Mouse (Mus musculus): Measurements from ENCODE around the gene Lrrc4. TPM values are rescaled to one million over a fixed set of nuclear protein-coding genes. Genes with fewer than 3 reads are reported as not detected.

The Lrrc4 gene
- polyA plus RNA-seq, 1 experiment: 0.53 TPM

DNA sequence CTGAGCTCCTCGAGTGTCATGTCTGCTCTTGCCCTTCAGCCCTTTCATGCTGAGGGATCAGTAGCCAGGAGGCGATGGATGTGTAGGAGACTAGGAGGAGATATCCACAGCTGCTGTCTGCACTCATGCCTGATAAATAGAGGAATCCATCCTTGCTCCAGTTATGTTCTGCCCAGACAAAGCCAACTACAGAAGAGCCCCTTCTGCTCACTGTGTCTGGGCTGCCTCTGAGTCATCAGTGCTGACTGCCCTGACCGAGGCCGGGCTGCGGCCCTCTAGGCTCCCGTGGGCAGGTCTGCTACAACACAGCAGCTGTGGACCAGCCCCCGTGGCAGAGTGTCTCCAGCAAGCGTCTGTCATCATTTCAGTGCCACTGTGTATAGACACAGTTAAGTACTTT lies 30.8 kb upstream of the Lrrc4 start:
- 86% methylated on average over 8 of the region's 8 CpGs for WGBS
- H3K27ac ChIP-seq (ENCODE audit: insufficient read depth, low read length): no peak overlapping the region
- no peaks in the 10 kb centered on the region for H3K4me1 ChIP-seq (ENCODE audit: control insufficient read depth, insufficient read depth, insufficient read length)
- no peaks in the 10 kb centered on the region for H3K36me3 ChIP-seq (ENCODE audit: control insufficient read depth, insufficient read depth, low read length)
- H3K27me3 ChIP-seq (ENCODE audit: control insufficient read depth, insufficient read depth, low read length): no peaks in the 10 kb centered on the region
- TF ChIP-seq CTCF (IDR thresholded peaks at IDR 0.05; ENCODE audit: extremely low read depth, insufficient read depth, insufficient read length, insufficient replicate concordance) (no peak), POLR2A (IDR thresholded peaks at IDR 0.05; ENCODE audit: low read depth, low read length) (no peak)
- no peak for DNase-seq (ENCODE audit: low read depth in 1 of 2, low spot score in 2 of 2)
- no peak overlapping the region for H3K4me3 ChIP-seq (ENCODE audit: extremely low read depth, insufficient read depth, insufficient read length)

DNA sequence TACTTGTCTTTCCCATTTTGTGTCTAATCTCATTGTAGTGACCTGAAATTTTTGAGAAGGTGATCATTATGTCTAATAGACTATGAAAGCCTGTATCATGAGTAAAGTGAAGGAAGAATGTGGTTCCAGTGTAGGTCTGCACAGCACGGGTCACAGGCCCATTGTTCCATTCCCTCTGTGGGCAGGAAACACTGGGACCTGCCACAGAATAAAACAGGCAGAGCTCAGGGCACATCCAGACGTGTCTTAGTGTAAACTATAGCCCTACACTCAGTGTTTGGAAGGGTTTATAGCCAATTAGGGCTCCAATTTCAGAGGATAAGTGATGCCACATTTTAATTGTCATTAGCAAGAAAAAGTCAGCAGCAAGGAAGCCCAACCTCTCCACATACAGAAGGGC lies 29.4 kb upstream of the Lrrc4 start:
- TF ChIP-seq POLR2A (IDR thresholded peaks at IDR 0.05; ENCODE audit: low read depth, low read length) (no peak), CTCF (IDR thresholded peaks at IDR 0.05; ENCODE audit: extremely low read depth, insufficient read depth, insufficient read length, insufficient replicate concordance) (no peak)
- Histone ChIP-seq H3K4me3 (ENCODE audit: extremely low read depth, insufficient read depth, insufficient read length) (no peak overlapping the region), H3K27me3 (ENCODE audit: control insufficient read depth, insufficient read depth, low read length) (no peaks in the 10 kb centered on the region), H3K4me1 (ENCODE audit: control insufficient read depth, insufficient read depth, insufficient read length) (no peaks in the 10 kb centered on the region), H3K36me3 (ENCODE audit: control insufficient read depth, insufficient read depth, low read length) (no peaks in the 10 kb centered on the region), H3K27ac (ENCODE audit: insufficient read depth, low read length) (no peak overlapping the region)
- 76% methylated on average over 2 of the region's 2 CpGs for WGBS
- no peak for DNase-seq (ENCODE audit: low read depth in 1 of 2, low spot score in 2 of 2)

DNA sequence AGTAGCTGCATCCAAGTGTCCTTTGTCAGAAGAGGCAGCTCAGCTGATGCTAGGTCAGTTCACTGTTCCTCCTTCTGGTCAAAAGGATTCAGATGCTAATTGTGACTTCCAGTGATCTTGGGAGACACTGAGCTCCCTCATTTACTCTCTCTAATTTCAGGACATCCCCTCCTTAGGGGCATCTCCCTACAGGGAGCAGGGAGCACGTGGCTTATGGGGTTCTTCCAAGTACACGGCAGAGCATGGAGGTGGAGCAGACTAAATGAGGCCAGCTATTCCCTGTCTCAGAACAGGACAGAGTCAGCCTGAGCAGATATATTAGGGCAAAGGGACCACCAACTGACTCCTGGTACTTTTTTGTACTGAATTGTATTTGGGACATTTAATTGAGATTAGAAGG lies 28.9 kb upstream of the Lrrc4 start:
- Histone ChIP-seq H3K36me3 (ENCODE audit: control insufficient read depth, insufficient read depth, low read length) (no peaks in the 10 kb centered on the region), H3K27me3 (ENCODE audit: control insufficient read depth, insufficient read depth, low read length) (no peaks in the 10 kb centered on the region), H3K4me1 (ENCODE audit: control insufficient read depth, insufficient read depth, insufficient read length) (no peaks in the 10 kb centered on the region), H3K27ac (ENCODE audit: insufficient read depth, low read length) (no peak overlapping the region), H3K4me3 (ENCODE audit: extremely low read depth, insufficient read depth, insufficient read length) (no peak overlapping the region)
- no peak for TF ChIP-seq CTCF (IDR thresholded peaks at IDR 0.05; ENCODE audit: extremely low read depth, insufficient read depth, insufficient read length, insufficient replicate concordance)
- no peak for TF ChIP-seq POLR2A (IDR thresholded peaks at IDR 0.05; ENCODE audit: low read depth, low read length)
- WGBS: 95% methylated on average over 2 of the region's 2 CpGs
- no peak for DNase-seq (ENCODE audit: low read depth in 1 of 2, low spot score in 2 of 2)

DNA sequence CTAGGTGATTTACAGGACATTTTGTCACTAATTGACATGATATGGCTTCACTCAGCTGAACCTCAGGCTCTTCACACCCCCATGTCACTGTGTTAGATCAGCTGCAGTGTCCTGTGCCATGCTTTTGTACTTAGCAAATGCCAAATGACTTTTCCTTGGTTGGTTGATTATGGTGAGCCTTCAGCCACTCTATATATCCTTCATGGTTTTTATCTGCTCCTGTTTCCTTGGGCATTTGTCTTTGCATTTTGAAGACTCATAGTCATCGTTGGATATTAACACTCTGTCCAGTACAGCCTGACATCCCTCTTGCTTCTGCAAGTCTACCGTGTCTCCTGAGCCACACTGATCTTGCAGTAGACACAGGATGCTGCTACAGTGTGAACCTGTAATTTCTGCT lies 27.5 kb upstream of the Lrrc4 start:
- no peak overlapping the region for H3K27ac ChIP-seq (ENCODE audit: insufficient read depth, low read length)
- H3K4me1 ChIP-seq (ENCODE audit: control insufficient read depth, insufficient read depth, insufficient read length): no peaks in the 10 kb centered on the region
- WGBS: 85% methylated on average over 2 of the region's 2 CpGs
- DNase-seq (ENCODE audit: low read depth in 1 of 2, low spot score in 2 of 2): no peak
- no peak overlapping the region for H3K4me3 ChIP-seq (ENCODE audit: extremely low read depth, insufficient read depth, insufficient read length)
- TF ChIP-seq POLR2A (IDR thresholded peaks at IDR 0.05; ENCODE audit: low read depth, low read length) (no peak), CTCF (IDR thresholded peaks at IDR 0.05; ENCODE audit: extremely low read depth, insufficient read depth, insufficient read length, insufficient replicate concordance) (no peak)
- no peaks in the 10 kb centered on the region for H3K36me3 ChIP-seq (ENCODE audit: control insufficient read depth, insufficient read depth, low read length)
- no peaks in the 10 kb centered on the region for H3K27me3 ChIP-seq (ENCODE audit: control insufficient read depth, insufficient read depth, low read length)

DNA sequence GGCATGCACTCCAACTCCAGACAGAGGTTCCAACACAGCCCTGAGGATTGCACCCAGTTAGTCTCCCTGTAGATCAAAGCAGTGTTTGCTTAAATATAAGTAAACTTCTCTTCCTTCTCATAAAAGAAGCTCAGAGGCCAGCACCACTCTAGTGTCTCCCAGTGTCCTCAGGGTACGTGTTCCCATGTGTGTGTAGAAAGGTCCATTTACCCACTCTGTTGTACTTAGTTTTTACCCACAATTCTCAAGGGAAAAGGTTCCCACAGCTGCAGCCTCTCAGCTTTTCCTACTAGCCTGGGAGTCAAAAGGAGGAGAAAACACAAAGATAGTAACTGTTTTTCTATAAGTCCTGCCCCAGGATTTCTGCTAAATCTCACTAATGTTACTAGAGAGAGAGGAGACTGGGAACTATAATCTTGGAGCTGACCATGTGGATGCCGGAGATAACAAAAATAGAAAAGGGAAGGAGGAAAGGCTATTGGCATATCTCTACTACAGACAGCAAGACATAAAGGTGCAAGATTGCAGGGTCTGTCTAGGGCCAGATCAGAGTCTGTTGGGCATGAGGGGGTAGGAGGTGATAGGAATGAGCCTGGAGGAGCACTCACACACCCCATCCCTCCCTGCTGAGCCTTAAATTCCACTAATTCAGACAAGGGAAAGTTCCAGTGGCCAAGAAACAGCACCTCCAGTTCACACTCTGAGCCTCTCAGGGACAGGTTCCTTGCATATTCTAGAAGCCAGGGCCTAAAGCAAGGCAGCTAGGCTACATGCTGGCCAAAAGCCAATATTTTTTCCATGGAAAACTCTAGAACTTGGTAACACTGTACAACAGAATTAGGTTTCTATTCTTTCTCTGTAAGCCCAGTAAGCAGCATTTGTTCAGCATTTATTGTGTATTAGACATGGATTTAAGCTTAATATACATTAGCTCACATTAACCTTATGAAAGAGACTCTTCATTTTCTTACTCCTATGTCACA lies 25.9 kb upstream of the Lrrc4 start:
- H3K27ac ChIP-seq (ENCODE audit: insufficient read depth, low read length): no peak overlapping the region
- no peak for TF ChIP-seq CTCF (IDR thresholded peaks at IDR 0.05; ENCODE audit: extremely low read depth, insufficient read depth, insufficient read length, insufficient replicate concordance)
- TF ChIP-seq POLR2A (IDR thresholded peaks at IDR 0.05; ENCODE audit: low read depth, low read length): no peak
- WGBS: 59% methylated on average over 2 of the region's 2 CpGs

DNA sequence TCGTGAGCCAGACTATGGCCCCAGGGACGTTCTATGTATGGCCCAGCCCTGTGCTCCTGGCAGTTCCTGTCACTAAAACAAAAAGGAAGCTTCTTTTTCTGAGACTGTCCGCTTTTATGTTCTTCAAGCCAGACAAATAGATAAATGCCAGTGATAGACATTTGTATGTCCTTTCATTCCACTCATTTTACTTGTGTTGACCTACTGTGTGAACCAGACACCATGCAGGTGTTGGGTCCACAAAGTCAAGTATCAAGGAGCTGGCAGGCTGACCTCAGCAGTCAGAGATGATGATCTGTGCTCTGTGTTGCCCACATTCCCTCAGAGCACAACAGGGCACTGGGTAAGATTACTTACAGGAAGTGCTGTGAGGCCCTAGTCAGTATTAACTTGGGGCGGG lies 25.2 kb upstream of the Lrrc4 start:
- no peak overlapping the region for H3K4me3 ChIP-seq (ENCODE audit: extremely low read depth, insufficient read depth, insufficient read length)
- 60% methylated on average over 4 of the region's 4 CpGs for WGBS
- no peak for DNase-seq (ENCODE audit: low read depth in 1 of 2, low spot score in 2 of 2)
- no peak overlapping the region for H3K27ac ChIP-seq (ENCODE audit: insufficient read depth, low read length)
- H3K27me3 ChIP-seq (ENCODE audit: control insufficient read depth, insufficient read depth, low read length): no peaks in the 10 kb centered on the region
- H3K4me1 ChIP-seq (ENCODE audit: control insufficient read depth, insufficient read depth, insufficient read length): no peaks in the 10 kb centered on the region
- TF ChIP-seq CTCF (IDR thresholded peaks at IDR 0.05; ENCODE audit: extremely low read depth, insufficient read depth, insufficient read length, insufficient replicate concordance) (no peak), POLR2A (IDR thresholded peaks at IDR 0.05; ENCODE audit: low read depth, low read length) (no peak)
- H3K36me3 ChIP-seq (ENCODE audit: control insufficient read depth, insufficient read depth, low read length): no peaks in the 10 kb centered on the region

More for the DNA sequence above, 25.9 kb upstream of the Lrrc4 start:
- H3K36me3 ChIP-seq (ENCODE audit: control insufficient read depth, insufficient read depth, low read length): no peaks in the 10 kb centered on the region
- no peak for DNase-seq (ENCODE audit: low read depth in 1 of 2, low spot score in 2 of 2)
- no peak overlapping the region for H3K4me3 ChIP-seq (ENCODE audit: extremely low read depth, insufficient read depth, insufficient read length)
- H3K27me3 ChIP-seq (ENCODE audit: control insufficient read depth, insufficient read depth, low read length): no peaks in the 10 kb centered on the region
- no peaks in the 10 kb centered on the region for H3K4me1 ChIP-seq (ENCODE audit: control insufficient read depth, insufficient read depth, insufficient read length)

DNA sequence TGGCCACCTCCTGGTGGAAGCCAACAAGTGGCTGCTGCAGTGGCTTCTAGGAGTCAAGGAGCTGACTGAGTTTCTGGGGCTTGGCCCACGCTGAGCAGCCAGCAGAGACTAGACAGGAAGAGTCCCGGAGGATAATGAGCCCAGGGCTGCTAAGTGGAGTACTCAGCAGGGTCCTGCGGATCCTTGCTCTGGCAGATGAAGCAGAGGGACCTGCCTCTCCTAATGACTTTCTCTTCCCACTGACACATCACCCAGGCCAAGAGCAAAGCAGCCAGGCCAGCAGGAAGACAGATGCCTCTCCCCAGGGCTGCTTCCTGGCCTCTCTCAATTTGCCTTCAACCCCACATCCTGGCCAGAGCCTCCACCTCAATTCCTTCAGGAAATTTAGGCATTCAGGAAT lies 23.9 kb upstream of the Lrrc4 start:
- no peaks in the 10 kb centered on the region for H3K36me3 ChIP-seq (ENCODE audit: control insufficient read depth, insufficient read depth, low read length)
- no peak for TF ChIP-seq CTCF (IDR thresholded peaks at IDR 0.05; ENCODE audit: extremely low read depth, insufficient read depth, insufficient read length, insufficient replicate concordance)
- no peak for TF ChIP-seq POLR2A (IDR thresholded peaks at IDR 0.05; ENCODE audit: low read depth, low read length)
- H3K27ac ChIP-seq (ENCODE audit: insufficient read depth, low read length): no peak overlapping the region
- DNase-seq (ENCODE audit: low read depth in 1 of 2, low spot score in 2 of 2): no peak
- no peaks in the 10 kb centered on the region for H3K4me1 ChIP-seq (ENCODE audit: control insufficient read depth, insufficient read depth, insufficient read length)
- no peaks in the 10 kb centered on the region for H3K27me3 ChIP-seq (ENCODE audit: control insufficient read depth, insufficient read depth, low read length)
- H3K4me3 ChIP-seq (ENCODE audit: extremely low read depth, insufficient read depth, insufficient read length): no peak overlapping the region
- WGBS: 76% methylated on average over 3 of the region's 3 CpGs
